23 mouse cellular contexts compared by ENCODE assay signal in the genomic region with DNA sequence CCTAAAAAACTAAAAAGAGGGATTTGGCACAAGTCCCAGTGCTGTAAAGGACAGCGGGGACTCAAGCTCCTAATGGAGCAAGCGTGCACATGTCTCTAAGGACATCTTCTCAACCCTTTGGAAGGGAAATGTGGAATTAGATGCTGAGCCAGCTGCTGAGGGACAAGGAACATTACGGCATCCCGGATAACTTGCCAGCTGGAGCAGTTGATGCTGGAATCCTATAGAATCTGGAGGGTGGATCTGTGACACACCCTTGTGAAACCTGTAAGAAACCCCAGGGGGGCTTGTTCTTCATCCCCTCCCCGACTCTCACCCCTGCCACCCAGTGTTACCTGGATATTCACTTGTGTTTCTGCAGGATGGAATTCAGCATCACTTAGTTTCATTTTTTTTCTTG. TPM values are rescaled to one million over a fixed set of nuclear protein-coding genes. Genes with fewer than 3 reads are reported as not detected.
A peak's percentile ranks its signal among the peaks of the same experiment; 100 is the strongest.
DNase-seq lines count a peak whose midpoint lies in the region; ATAC-seq and TF ChIP-seq lines count a peak whose summit lies in the region.
"Had no signal": no experiment of that assay in that cellular context is flagged by ENCODE, and none has a peak within 500 bp of the region (broad histone marks: within the 10 kb centered on the region; RNA-seq: fewer than 3 reads in every experiment).

No protein-coding gene starts in this region.

- no peak for TF ChIP-seq POLR2A in limb, embryonic 14.5 days (IDR thresholded peaks at IDR 0.05; ENCODE audit: borderline replicate concordance, extremely low read depth, insufficient read depth, insufficient read length)

- H3K27me3 ChIP-seq in limb, embryonic 14.5 days (ENCODE audit: control insufficient read depth, insufficient read depth, low read length), result no peaks in the 10 kb centered on the region
- peaks cover 5% of the 10 kb centered on the region; the same call in 1 of the 2 replicates for H3K27me3 ChIP-seq in limb, embryonic 10.5 days (ENCODE audit: low read depth, poor library complexity, severe bottlenecking)
- H3K27me3 ChIP-seq: CH12.LX had no signal

- intact Hi-C loops in gastrocnemius, postnatal 14 days (cut with DNase I; ENCODE audit: low total_unique reads), result loop anchor here (5.0 kb wide), 1 partner anchor 55 kb away; no protein-coding TSS in a partner anchor
- intact Hi-C loops in heart, postnatal 14 days (cut with DNase I), result loop anchor here (10.0 kb wide), 1 partner anchor 177 kb away; no protein-coding TSS in a partner anchor

- no peak for ATAC-seq in limb, embryonic 14.5 days (ENCODE audit: low FRiP score, low read depth)
- ATAC-seq: forebrain, postnatal 0 days; inflammation-experienced regulatory T-cells, adult 6 months; liver, postnatal 0 days had no signal

- H3K4me3 ChIP-seq in limb, embryonic 14.5 days (replicated peaks; ENCODE audit: low read length), result no peak overlapping the region
- no peak overlapping the region for H3K4me3 ChIP-seq in limb, embryonic 10.5 days
- H3K4me3 ChIP-seq: midbrain, embryonic 10.5 days had no signal

- no peaks in the 10 kb centered on the region for H3K9me3 ChIP-seq in limb, embryonic 14.5 days (ENCODE audit: control insufficient read depth, low read length)
- no peaks in the 10 kb centered on the region for H3K9me3 ChIP-seq in limb, embryonic 10.5 days (replicated peaks)
- H3K9me3 ChIP-seq: midbrain, embryonic 10.5 days had no signal

- no peak overlapping the region for H3K4me2 ChIP-seq in limb, embryonic 14.5 days (replicated peaks; ENCODE audit: low read depth, low read length, severe bottlenecking)
- H3K4me2 ChIP-seq: hindbrain, embryonic 14.5 days had no signal

- H3K36me3 ChIP-seq in limb, embryonic 14.5 days (ENCODE audit: control insufficient read depth, insufficient read depth, low read length), result no peaks in the 10 kb centered on the region
- no peaks in the 10 kb centered on the region for H3K36me3 ChIP-seq in limb, embryonic 10.5 days
- H3K36me3 ChIP-seq: G1E; midbrain, embryonic 10.5 days had no signal

- H3K27ac ChIP-seq in limb, embryonic 14.5 days (replicated peaks; ENCODE audit: low read depth, low read length), result no peak overlapping the region
- no peak overlapping the region for H3K27ac ChIP-seq in limb, embryonic 10.5 days
- H3K27ac ChIP-seq: hindbrain, embryonic 14.5 days; midbrain, embryonic 10.5 days had no signal

- 54% methylated on average over 5 of the region's 5 CpGs for WGBS in limb, embryonic 14.5 days
- 79% methylated on average over 5 of the region's 5 CpGs for WGBS in limb, embryonic 10.5 days

- H3K9ac ChIP-seq in limb, embryonic 14.5 days (ENCODE audit: low read depth, low read length, severe bottlenecking), result no peak overlapping the region
- H3K9ac ChIP-seq: forebrain, postnatal 0 days; hindbrain, embryonic 14.5 days; liver, postnatal 0 days had no signal

- peak; percentile 49 for DNase-seq in gastrocnemius, adult 18-20 months (ENCODE audit: low spot score)
- no peak for DNase-seq in gastrocnemius, postnatal 10 days
- DNase-seq in limb, embryonic 14.5 days (ENCODE audit: low spot score), result peak; percentile 49
- DNase-seq in limb, embryonic 10.5 days (ENCODE audit: low spot score), result no peak
- peak; percentile 8 for DNase-seq in gastrocnemius, postnatal 14 days
- DNase-seq in heart, postnatal 14 days, result peak; percentile 12 to 18
- no peak for DNase-seq in spleen, adult 12 weeks (ENCODE audit: low spot score)
- DNase-seq: adrenal gland, postnatal 10 days; B cell, adult 2 months; cerebellum, adult 9-10 months; forebrain, postnatal 0 days; kidney, adult 18-20 months; kidney, postnatal 4 days; layer of hippocampus, adult 9-11 months; liver, postnatal 0 days; lung, postnatal 10 days; thymus, adult 18-20 months; thymus, postnatal 36 days had no signal

- H3K4me1 ChIP-seq in limb, embryonic 14.5 days (ENCODE audit: control insufficient read depth, insufficient read depth, low read length), result peaks cover 23% of the 10 kb centered on the region
- peaks cover 21% of the 10 kb centered on the region for H3K4me1 ChIP-seq in limb, embryonic 10.5 days

RNA-seq across cellular contexts. Expression of a gene that starts 4.0 kb away (rescaled TPM):
- total RNA-seq in gastrocnemius, adult 18-20 months (2021), result under 1 TPM; 0.48 to 0.66 TPM
- 1 to 10 TPM; 1.9 to 3.3 TPM for total RNA-seq in gastrocnemius, postnatal 10 days (2021)
- 29.4 and 37.0 TPM in 2 replicates for polyA plus RNA-seq in limb, embryonic 14.5 days (2012; rRNA removed)
- 59.6 and 74.3 TPM in 2 replicates for polyA plus RNA-seq in limb, embryonic 14.5 days (2014; fragmentation: Nextera tagmentation; extraction: Ambion mirVana)
- 3.7 and 16.2 TPM in 2 replicates for polyA plus RNA-seq in limb, embryonic 10.5 days (2016; fragmentation: Nextera tagmentation; extraction: Ambion mirVana)
- under 1 TPM; 0.70 to 0.84 TPM for total RNA-seq in gastrocnemius, postnatal 14 days (2021)
- total RNA-seq in heart, postnatal 14 days (2021), result under 1 TPM; 0.33 to 0.41 TPM
- polyA plus RNA-seq: G1E had no signal

Comparison
In these comparisons a context has a peak if more than half of its experiments do, and no peak if none do; other contexts are left out.
1. DNase-seq: peak in gastrocnemius, adult 18-20 months (single experiment), limb, embryonic 14.5 days (single experiment), gastrocnemius, postnatal 14 days (single experiment) and heart, postnatal 14 days (2 of 2); none in gastrocnemius, postnatal 10 days (single experiment), limb, embryonic 10.5 days (single experiment) and spleen, adult 12 weeks (single experiment).